In the genomic region with DNA sequence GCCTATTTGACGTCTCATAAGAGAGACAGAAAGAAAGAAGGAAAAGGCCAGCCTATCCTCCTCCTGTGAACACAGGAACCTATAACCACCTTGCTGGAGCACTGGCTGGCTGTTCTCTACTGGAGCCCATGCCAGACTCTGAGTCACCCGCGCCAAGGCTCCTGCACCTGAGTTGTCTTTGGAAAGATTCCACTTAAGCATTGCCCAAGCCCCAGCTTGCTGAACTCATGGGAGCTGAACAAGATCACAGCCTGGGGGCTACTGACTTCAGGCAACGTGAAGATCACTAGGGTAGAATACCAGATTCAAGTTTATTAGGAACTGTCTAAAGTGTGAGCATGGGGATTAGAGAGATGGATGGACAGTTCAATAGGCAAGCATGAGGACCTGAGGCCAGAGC, we compare ENCODE assay signal across 12 mouse cellular contexts.
DNase-seq lines count a peak whose midpoint lies in the region; ATAC-seq lines count a peak whose summit lies in the region.
"Had no signal": no experiment of that assay in that cellular context is flagged by ENCODE, and none has a peak within 500 bp of the region (broad histone marks: within the 10 kb centered on the region; RNA-seq: fewer than 3 reads in every experiment).

No protein-coding gene starts in this region.

- H3K4me2 ChIP-seq in embryonic facial prominence, embryonic 14.5 days (ENCODE audit: low read depth, low read length): no peak overlapping the region
- H3K4me2 ChIP-seq in hindbrain, embryonic 14.5 days (replicated peaks): no peak overlapping the region
- H3K4me2 ChIP-seq: embryonic facial prominence, embryonic 13.5 days; heart, embryonic 15.5 days; midbrain, embryonic 11.5 days had no signal

- peak; percentile 53 for DNase-seq in embryonic facial prominence, embryonic 14.5 days (ENCODE audit: low spot score)
- DNase-seq in embryonic facial prominence, embryonic 10.5 days (ENCODE audit: low spot score): no peak
- DNase-seq in urinary bladder, postnatal 25 days (ENCODE audit: low spot score): peak; percentile 30
- DNase-seq in urinary bladder, adult 2 months (ENCODE audit: low spot score): no peak
- peak; percentile 79 to 82 for DNase-seq in cerebellum, postnatal 36 days
- DNase-seq in hindbrain, embryonic 14.5 days (ENCODE audit: low spot score): no peak
- no peak for DNase-seq in hindbrain, embryonic 10.5 days (ENCODE audit: low spot score)
- no peak for DNase-seq in layer of hippocampus, postnatal 36 days

- no peak overlapping the region for H3K4me3 ChIP-seq in embryonic facial prominence, embryonic 14.5 days (ENCODE audit: low read depth, low read length)
- H3K4me3 ChIP-seq in embryonic facial prominence, embryonic 10.5 days: no peak overlapping the region
- no peak overlapping the region for H3K4me3 ChIP-seq in hindbrain, embryonic 14.5 days (replicated peaks; ENCODE audit: low read length)
- H3K4me3 ChIP-seq in hindbrain, embryonic 10.5 days: no peak overlapping the region
- H3K4me3 ChIP-seq: embryonic facial prominence, embryonic 13.5 days; heart, embryonic 15.5 days had no signal

- H3K27ac ChIP-seq in embryonic facial prominence, embryonic 14.5 days (replicated peaks; ENCODE audit: low read depth, low read length): no peak overlapping the region
- no peak overlapping the region for H3K27ac ChIP-seq in embryonic facial prominence, embryonic 10.5 days (replicated peaks)
- no peak overlapping the region for H3K27ac ChIP-seq in hindbrain, embryonic 14.5 days
- no peak overlapping the region for H3K27ac ChIP-seq in hindbrain, embryonic 10.5 days
- H3K27ac ChIP-seq: embryonic facial prominence, embryonic 13.5 days; heart, embryonic 15.5 days; liver, embryonic 14.5 days had no signal

- H3K27me3 ChIP-seq in embryonic facial prominence, embryonic 14.5 days (replicated peaks; ENCODE audit: control insufficient read depth, insufficient read depth, low read length): no peaks in the 10 kb centered on the region
- H3K27me3 ChIP-seq in embryonic facial prominence, embryonic 10.5 days (replicated peaks; ENCODE audit: low read depth, poor library complexity, severe bottlenecking): no peaks in the 10 kb centered on the region
- no peaks in the 10 kb centered on the region for H3K27me3 ChIP-seq in hindbrain, embryonic 14.5 days (ENCODE audit: control insufficient read depth, insufficient read depth, low read length)
- H3K27me3 ChIP-seq in hindbrain, embryonic 10.5 days (ENCODE audit: insufficient read depth, poor library complexity, severe bottlenecking): no peaks in the 10 kb centered on the region
- H3K27me3 ChIP-seq: heart, embryonic 15.5 days had no signal

- no peak for ATAC-seq in embryonic facial prominence, embryonic 14.5 days (ENCODE audit: low read depth)
- ATAC-seq in hindbrain, embryonic 14.5 days (ENCODE audit: low FRiP score): no peak

- no peaks in the 10 kb centered on the region for H3K9me3 ChIP-seq in embryonic facial prominence, embryonic 14.5 days (ENCODE audit: control insufficient read depth, low read length)
- H3K9me3 ChIP-seq in embryonic facial prominence, embryonic 10.5 days: no peaks in the 10 kb centered on the region
- no peaks in the 10 kb centered on the region for H3K9me3 ChIP-seq in hindbrain, embryonic 14.5 days (ENCODE audit: control insufficient read depth, low read length)
- no peaks in the 10 kb centered on the region for H3K9me3 ChIP-seq in hindbrain, embryonic 10.5 days
- H3K9me3 ChIP-seq: embryonic facial prominence, embryonic 13.5 days; heart, embryonic 15.5 days had no signal

- WGBS in embryonic facial prominence, embryonic 14.5 days: 79% methylated on average over 4 of the region's 4 CpGs
- WGBS in embryonic facial prominence, embryonic 10.5 days: 94% methylated on average over 4 of the region's 4 CpGs
- WGBS in hindbrain, embryonic 14.5 days: 91% methylated on average over 4 of the region's 4 CpGs
- WGBS in hindbrain, embryonic 10.5 days: 90% methylated on average over 4 of the region's 4 CpGs

- H3K36me3 ChIP-seq in embryonic facial prominence, embryonic 14.5 days (ENCODE audit: control insufficient read depth, insufficient read depth, low read length): no peaks in the 10 kb centered on the region
- 0 out of 2 replicates have a peak, but pooled peaks cover 3% of the 10 kb centered on the region for H3K36me3 ChIP-seq in embryonic facial prominence, embryonic 10.5 days (replicated peaks)
- no peaks in the 10 kb centered on the region for H3K36me3 ChIP-seq in hindbrain, embryonic 14.5 days (replicated peaks; ENCODE audit: control insufficient read depth, insufficient read depth)
- H3K36me3 ChIP-seq in hindbrain, embryonic 10.5 days: no peaks in the 10 kb centered on the region
- H3K36me3 ChIP-seq: embryonic facial prominence, embryonic 13.5 days; heart, embryonic 15.5 days had no signal

- no peak overlapping the region for H3K9ac ChIP-seq in embryonic facial prominence, embryonic 14.5 days (ENCODE audit: low read depth, low read length)
- H3K9ac ChIP-seq in hindbrain, embryonic 14.5 days: no peak overlapping the region
- H3K9ac ChIP-seq: embryonic facial prominence, embryonic 13.5 days; heart, embryonic 15.5 days; liver, embryonic 14.5 days had no signal

- H3K4me1 ChIP-seq in embryonic facial prominence, embryonic 14.5 days (ENCODE audit: control insufficient read depth, insufficient read depth, low read length): no peaks in the 10 kb centered on the region
- peaks cover 22% of the 10 kb centered on the region for H3K4me1 ChIP-seq in embryonic facial prominence, embryonic 10.5 days
- H3K4me1 ChIP-seq in hindbrain, embryonic 14.5 days (replicated peaks; ENCODE audit: control insufficient read depth, insufficient read depth, low read length): no peaks in the 10 kb centered on the region
- peaks cover 22% of the 10 kb centered on the region for H3K4me1 ChIP-seq in hindbrain, embryonic 10.5 days (replicated peaks)

Comparison
In these comparisons a context has a peak if more than half of its experiments do, and no peak if none do; other contexts are left out.
1. DNase-seq: peak in embryonic facial prominence, embryonic 14.5 days (single experiment), urinary bladder, postnatal 25 days (single experiment) and cerebellum, postnatal 36 days (2 of 2); none in embryonic facial prominence, embryonic 10.5 days (single experiment), urinary bladder, adult 2 months (single experiment), hindbrain, embryonic 14.5 days (single experiment), hindbrain, embryonic 10.5 days (single experiment) and layer of hippocampus, postnatal 36 days (0 of 2).